Mouse (Mus musculus): Measurements from ENCODE around the gene Cacna2d2.

GRCm38 (mm10) chr9:107544196-107544700 lies 144.8 kb downstream of the Cacna2d2 start:
- TF ChIP-seq GATA1 (IDR thresholded peaks at IDR 0.05; ENCODE audit: borderline replicate concordance, low read length), result no peak
- TF ChIP-seq FLI1 (IDR thresholded peaks at IDR 0.05; ENCODE audit: low read length), result no peak

Measured in megakaryocyte, embryonic 14.5 days (primary cell).